Mouse (Mus musculus): ENCODE data around the gene Nav2. TPM values are rescaled to one million over a fixed set of nuclear protein-coding genes. Genes with fewer than 3 reads are reported as not detected.

Gene Nav2
- total and polyA plus RNA-seq, 3 experiments, result under 0.01 TPM; not detected in 2

- Histone ChIP-seq H3K4me1 (ENCODE audit: control insufficient read depth in 1 of 2, insufficient read depth in 2 of 2) (peaks cover 4 to 13% of the 10 kb centered on the region in 2 experiments; a peak in 3 of 4 replicates), H3K9ac (ENCODE audit: insufficient read depth, low read depth) (peak within 1 kb of the TSS; percentile 95), H3K27me3 (replicated peaks) (peaks cover 46% of the 10 kb centered on the region), H3K79me2 (replicated peaks; ENCODE audit: control insufficient read depth, extremely low read depth, insufficient read depth, poor library complexity, severe bottlenecking) (no peaks in the 10 kb centered on the region; the same call in 1 of the 2 replicates), H3K9me3 (replicated peaks; ENCODE audit: low read length) (no peaks in the 10 kb centered on the region), H3K4me2 (ENCODE audit: insufficient read depth, low read depth, poor library complexity, severe bottlenecking) (peak within 1 kb of the TSS; percentile 86), H3K36me3 (replicated peaks in 1 of 2; ENCODE audit: control insufficient read depth in 1 of 2, insufficient read depth in 1 of 2, low read length in 1 of 2) (peaks cover 8 to 20% of the 10 kb centered on the region in 2 experiments), H3K27ac (ENCODE audit: insufficient read depth, low read depth) (peak within 1 kb of the TSS; percentile 29; the same call in 1 of the 2 replicates), H3K4me3 (replicated peaks in 1 of 3; ENCODE audit: low read depth in 2 of 3, low read length in 2 of 3, poor library complexity in 1 of 3) (peak within 1 kb of the TSS; percentile 66 to 87 (median 70))
- in situ Hi-C loops (cut with MboI; ENCODE audit: low pct_ligation_motif_present, low pct_unique_long_range_greater_than_20kb, low sequenced_read_pairs), result no loop called here
- dilution Hi-C loops (cut with MboI; ENCODE audit: extremely low pct_ligation_motif_present, extremely low pct_unique_long_range_greater_than_20kb, low sequenced_read_pairs), result no loop called here
- TF ChIP-seq RAD21 (IDR thresholded peaks at IDR 0.05; ENCODE audit: low read depth, low read length) (no peak), CHD2 (IDR thresholded peaks at IDR 0.05; ENCODE audit: low read length) (peak; percentile 51; the same call in 1 of the 2 replicates), JUND (conservative IDR thresholded peaks at IDR 0.05; ENCODE audit: low read depth, low read length) (no peak)
- DNase-seq (ENCODE audit: extremely low read depth), result peak; percentile 48
Observed at GRCm38 (mm10) chr7:48881486-48881885, 27.0 kb upstream of the Nav2 start, which contains the start of gene E2f8. Gene E2f8 (minus strand): TSS chr7:48881596.

- Histone ChIP-seq H3K36me3 (replicated peaks in 1 of 2; ENCODE audit: control insufficient read depth in 1 of 2, insufficient read depth in 1 of 2, low read length in 1 of 2) (peaks cover 7 to 18% of the 10 kb centered on the region in 2 experiments), H3K9ac (ENCODE audit: insufficient read depth, low read depth) (peak overlapping the region; percentile 51; the same call in 1 of the 2 replicates), H3K4me2 (ENCODE audit: insufficient read depth, low read depth, poor library complexity, severe bottlenecking) (peak overlapping the region; percentile 86), H3K9me3 (replicated peaks; ENCODE audit: low read length) (no peaks in the 10 kb centered on the region), H3K27ac (ENCODE audit: insufficient read depth, low read depth) (no peak overlapping the region), H3K27me3 (replicated peaks) (peaks cover 51% of the 10 kb centered on the region), H3K79me2 (replicated peaks; ENCODE audit: control insufficient read depth, extremely low read depth, insufficient read depth, poor library complexity, severe bottlenecking) (no peaks in the 10 kb centered on the region; the same call in 1 of the 2 replicates), H3K4me3 (replicated peaks in 1 of 3; ENCODE audit: low read depth in 2 of 3, low read length in 2 of 3, poor library complexity in 1 of 3) (peak overlapping the region; percentile 35 to 70 (median 62)), H3K4me1 (ENCODE audit: control insufficient read depth in 1 of 2, insufficient read depth in 2 of 2) (peaks cover 4 to 13% of the 10 kb centered on the region in 2 experiments; a peak in 3 of 4 replicates)
- no peak for DNase-seq (ENCODE audit: extremely low read depth)
- no peak for TF ChIP-seq PAX5 (IDR thresholded peaks at IDR 0.05; ENCODE audit: low read length)
- no peak for TF ChIP-seq MAX (IDR thresholded peaks at IDR 0.05; ENCODE audit: low read length)
- TF ChIP-seq ZMIZ1 (IDR thresholded peaks at IDR 0.05; ENCODE audit: low read depth, low read length), result no peak
- no peak for TF ChIP-seq TCF12 (IDR thresholded peaks at IDR 0.05; ENCODE audit: low read depth, low read length)
- in situ Hi-C loops (cut with MboI; ENCODE audit: low pct_ligation_motif_present, low pct_unique_long_range_greater_than_20kb, low sequenced_read_pairs), result no loop called here
- dilution Hi-C loops (cut with MboI; ENCODE audit: extremely low pct_ligation_motif_present, extremely low pct_unique_long_range_greater_than_20kb, low sequenced_read_pairs), result no loop called here
Observed at GRCm38 (mm10) chr7:48881971-48882609, 26.4 kb upstream of the Nav2 start.

- TF ChIP-seq MAFK (IDR thresholded peaks at IDR 0.05; ENCODE audit: insufficient replicate concordance, low read length) (no peak), RCOR1 (conservative IDR thresholded peaks at IDR 0.05; ENCODE audit: low read depth, low read length) (no peak), JUND (conservative IDR thresholded peaks at IDR 0.05; ENCODE audit: low read depth, low read length) (no peak), TBP (conservative IDR thresholded peaks at IDR 0.05; ENCODE audit: low read depth, low read length) (no peak), MYC (IDR thresholded peaks at IDR 0.05; ENCODE audit: low read depth, low read length) (no peak), POLR2A (IDR thresholded peaks at IDR 0.05; ENCODE audit: low read depth, low read length) (no peak), ZNF384 (IDR thresholded peaks at IDR 0.05; ENCODE audit: low read depth, low read length) (no peak), MEF2A (IDR thresholded peaks at IDR 0.05; ENCODE audit: borderline replicate concordance, low read depth, low read length) (no peak), RAD21 (IDR thresholded peaks at IDR 0.05; ENCODE audit: low read depth, low read length) (no peak), CHD1 (IDR thresholded peaks at IDR 0.05; ENCODE audit: low read depth, low read length) (no peak), ELF1 (IDR thresholded peaks at IDR 0.05; ENCODE audit: low read depth, low read length) (no peak), MXI1 (IDR thresholded peaks at IDR 0.05; ENCODE audit: low read depth, low read length) (no peak), BHLHE40 (IDR thresholded peaks at IDR 0.05; ENCODE audit: low read depth, low read length) (no peak)
- H3K4me2 ChIP-seq (ENCODE audit: insufficient read depth, low read depth, poor library complexity, severe bottlenecking), result no peak overlapping the region
- dilution Hi-C loops (cut with MboI; ENCODE audit: extremely low pct_ligation_motif_present, extremely low pct_unique_long_range_greater_than_20kb, low sequenced_read_pairs) (no loop called here), in situ Hi-C loops (cut with MboI; ENCODE audit: low pct_ligation_motif_present, low pct_unique_long_range_greater_than_20kb, low sequenced_read_pairs) (no loop called here)
- H3K79me2 ChIP-seq (replicated peaks; ENCODE audit: control insufficient read depth, extremely low read depth, insufficient read depth, poor library complexity, severe bottlenecking), result no peaks in the 10 kb centered on the region; the same call in 1 of the 2 replicates
- no peak for DNase-seq (ENCODE audit: extremely low read depth)
- peaks cover 4 to 13% of the 10 kb centered on the region in 2 experiments; a peak in 3 of 4 replicates for H3K4me1 ChIP-seq (ENCODE audit: control insufficient read depth in 1 of 2, insufficient read depth in 2 of 2)
- no peaks in the 10 kb centered on the region for H3K9me3 ChIP-seq (replicated peaks; ENCODE audit: low read length)
- no peak overlapping the region for H3K9ac ChIP-seq (ENCODE audit: insufficient read depth, low read depth)
- H3K27ac ChIP-seq (ENCODE audit: insufficient read depth, low read depth), result no peak overlapping the region
- no peak overlapping the region for H3K4me3 ChIP-seq (replicated peaks in 1 of 3; ENCODE audit: low read depth in 2 of 3, low read length in 2 of 3, poor library complexity in 1 of 3)
- H3K36me3 ChIP-seq (replicated peaks in 1 of 2; ENCODE audit: control insufficient read depth in 1 of 2, insufficient read depth in 1 of 2, low read length in 1 of 2), result peaks cover 0 to 3% of the 10 kb centered on the region in 2 experiments
- H3K27me3 ChIP-seq (replicated peaks), result peaks cover 67% of the 10 kb centered on the region
Observed at GRCm38 (mm10) chr7:48883525-48884265, 24.8 kb upstream of the Nav2 start.
